Mouse (Mus musculus) cerebellum, adult 9-10 months (tissue): Measurements from ENCODE around the gene 4930596D02Rik.
A peak's percentile ranks its signal among the peaks of the same experiment; 100 is the strongest.

Experiments used
- DNase-seq: peaks from one replicate; pipeline ENCODE4 v3.0.0; 2022

The 4930596D02Rik gene

GRCm38 (mm10) chr14:35811878-35812277 lies at the start of gene 4930596D02Rik:
TSS of gene 4930596D02Rik (minus strand) at chr14:35811978.
- no peak for DNase-seq

GRCm38 (mm10) chr14:35853254-35853653 lies 41.5 kb upstream of the 4930596D02Rik start:
- DNase-seq, result no peak

- peak; percentile 41 for DNase-seq
Measured at GRCm38 (mm10) chr14:35845271-35845670, 33.5 kb upstream of the 4930596D02Rik start.

GRCm38 (mm10) chr14:35842111-35842721 lies 30.4 kb upstream of the 4930596D02Rik start:
- no peak for DNase-seq

GRCm38 (mm10) chr14:35792656-35793213 lies 19.0 kb downstream of the 4930596D02Rik start:
- peak; percentile 9 for DNase-seq

- no peak for DNase-seq
Measured at GRCm38 (mm10) chr14:35780033-35780432, 31.7 kb downstream of the 4930596D02Rik start.

GRCm38 (mm10) chr14:35773306-35773705 lies 38.5 kb downstream of the 4930596D02Rik start:
- DNase-seq, result no peak
